Mouse (Mus musculus): Measurements from ENCODE around the gene Chpt1. TPM values are rescaled to one million over a fixed set of nuclear protein-coding genes. Genes with fewer than 3 reads are reported as not detected.
A peak's percentile ranks its signal among the peaks of the same experiment; 100 is the strongest.
"Not testable (repeated sequence)": the region's sequence is repeated elsewhere in the genome, so short reads cannot be mapped to it uniquely, and the experiment has no call there.

Gene Chpt1
- 64.8 and 74.3 TPM in 2 replicates for polyA plus RNA-seq (2015; fragmentation: Nextera tagmentation; extraction: Ambion mirVana)

DNA sequence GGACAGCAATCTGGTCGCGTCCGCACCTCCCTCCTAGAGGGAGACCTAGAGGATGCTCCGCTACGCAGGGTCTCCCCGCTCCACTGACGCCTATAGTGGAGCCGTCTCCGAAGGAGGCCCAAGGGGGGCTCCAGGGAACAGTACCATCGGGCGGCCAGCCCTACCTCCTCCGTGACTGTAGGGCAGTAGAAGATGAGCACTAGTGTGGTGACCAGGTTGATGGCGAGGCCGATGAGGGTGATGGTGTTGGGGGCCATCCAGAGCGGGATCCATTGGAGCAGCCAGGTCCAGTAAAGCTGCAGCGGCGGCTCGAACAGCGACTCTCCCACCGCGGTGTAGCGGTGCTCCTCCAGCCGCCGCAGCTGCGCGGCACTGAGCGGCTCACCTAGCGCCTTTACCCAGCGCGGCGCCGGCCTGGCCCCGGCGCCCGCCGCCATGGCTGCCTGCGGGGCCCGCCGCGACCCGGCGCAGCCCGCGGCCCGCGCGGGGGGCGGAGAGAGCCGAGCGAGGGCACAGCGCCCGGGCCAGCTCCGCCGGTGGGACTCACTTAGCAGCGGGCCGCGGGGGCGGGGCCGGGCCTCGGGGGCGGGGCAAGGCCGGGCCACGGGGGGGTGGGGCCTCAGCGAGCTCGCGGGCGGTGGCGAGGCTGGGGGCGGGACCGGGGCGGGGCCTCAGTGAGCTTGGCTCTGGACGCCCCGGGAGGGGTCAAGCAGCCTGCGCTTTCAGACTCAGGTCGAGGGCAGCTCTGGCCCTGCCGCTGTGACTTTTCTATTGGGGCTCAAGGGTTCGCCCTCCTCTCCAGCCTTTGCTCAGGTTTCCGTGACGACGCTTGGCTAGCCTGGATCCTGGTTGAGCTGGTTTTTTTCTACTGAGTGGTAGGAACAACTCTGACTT lies at the start of gene Chpt1:
Gene Chpt1 (minus strand): TSS at position 653 of the 894 bp plus-strand sequence.
- Histone ChIP-seq H3K36me3 (no peaks in the 10 kb centered on the region), H3K9ac (peak within 1 kb of the TSS; percentile 84), H3K4me2 (peak within 1 kb of the TSS; percentile 88), H3K4me1 (peaks cover 5% of the 10 kb centered on the region; the same call in 1 of the 2 replicates), H3K9me3 (no peaks in the 10 kb centered on the region), H3K4me3 (replicated peaks) (peak within 1 kb of the TSS; percentile 77), H3K27me3 (replicated peaks) (no peaks in the 10 kb centered on the region), H3K27ac (peak within 1 kb of the TSS; percentile 57)
- peak; percentile 94 for ATAC-seq (ENCODE audit: insufficient read depth, low FRiP score, low read depth)
- WGBS, result under 1% methylated on average over 67 of the region's 80 CpGs

DNA sequence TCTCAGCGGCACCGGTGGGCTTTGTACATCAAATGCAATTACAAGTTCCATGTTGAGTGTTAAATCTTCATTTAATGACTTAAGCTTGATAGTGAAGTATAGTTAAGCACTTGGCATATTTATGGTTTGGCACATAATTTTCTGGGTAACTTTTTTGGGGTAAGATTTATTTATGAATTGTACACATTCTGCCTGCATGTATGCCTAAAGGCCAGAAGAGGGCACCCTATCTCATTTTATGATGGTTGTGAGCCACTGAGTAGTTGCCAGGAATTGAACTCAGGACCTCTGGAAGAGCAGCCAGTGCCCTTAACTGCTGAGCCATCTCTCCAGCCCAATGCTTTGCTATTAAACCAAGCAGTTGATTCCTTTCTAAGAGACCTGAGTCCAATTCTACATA lies 48.9 kb upstream of the Chpt1 start:
- WGBS, result 82% methylated on average over 2 of the region's 2 CpGs
- H3K4me2 ChIP-seq, result no peak overlapping the region
- H3K36me3 ChIP-seq, result no peaks in the 10 kb centered on the region
- no peak overlapping the region for H3K4me3 ChIP-seq (replicated peaks)
- H3K27me3 ChIP-seq (replicated peaks), result no peaks in the 10 kb centered on the region
- no peaks in the 10 kb centered on the region for H3K9me3 ChIP-seq
- no peaks in the 10 kb centered on the region for H3K4me1 ChIP-seq
- H3K27ac ChIP-seq, result no peak overlapping the region
- ATAC-seq (ENCODE audit: insufficient read depth, low FRiP score, low read depth), result no peak
- H3K9ac ChIP-seq, result no peak overlapping the region

DNA sequence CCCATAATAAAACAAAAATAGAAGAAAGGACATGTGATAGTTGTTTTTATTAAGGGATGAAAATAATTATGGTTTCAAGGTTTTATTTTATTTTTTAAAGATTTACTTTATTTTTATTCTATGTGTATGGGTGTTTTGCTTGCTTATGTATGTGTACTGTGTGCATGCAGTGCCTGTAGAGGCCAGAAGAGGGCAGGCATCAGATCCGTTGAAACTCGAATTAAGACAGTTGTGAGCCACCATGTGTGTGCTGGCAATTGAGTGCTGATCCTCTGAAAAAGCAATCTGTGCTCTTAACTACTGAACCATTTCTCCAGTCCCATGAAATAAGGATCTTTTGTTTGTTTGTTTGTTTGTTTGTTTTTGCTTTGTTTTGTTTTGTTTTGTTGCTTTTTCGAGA lies 46.4 kb upstream of the Chpt1 start:
- Histone ChIP-seq H3K27me3 (replicated peaks) (no peaks in the 10 kb centered on the region), H3K4me1 (no peaks in the 10 kb centered on the region), H3K27ac (no peak overlapping the region), H3K36me3 (no peaks in the 10 kb centered on the region), H3K9me3 (no peaks in the 10 kb centered on the region), H3K4me3 (replicated peaks) (no peak overlapping the region), H3K9ac (no peak overlapping the region), H3K4me2 (no peak overlapping the region)
- 70% methylated on average over 3 of the region's 3 CpGs for WGBS
- ATAC-seq (ENCODE audit: insufficient read depth, low FRiP score, low read depth), result no peak

DNA sequence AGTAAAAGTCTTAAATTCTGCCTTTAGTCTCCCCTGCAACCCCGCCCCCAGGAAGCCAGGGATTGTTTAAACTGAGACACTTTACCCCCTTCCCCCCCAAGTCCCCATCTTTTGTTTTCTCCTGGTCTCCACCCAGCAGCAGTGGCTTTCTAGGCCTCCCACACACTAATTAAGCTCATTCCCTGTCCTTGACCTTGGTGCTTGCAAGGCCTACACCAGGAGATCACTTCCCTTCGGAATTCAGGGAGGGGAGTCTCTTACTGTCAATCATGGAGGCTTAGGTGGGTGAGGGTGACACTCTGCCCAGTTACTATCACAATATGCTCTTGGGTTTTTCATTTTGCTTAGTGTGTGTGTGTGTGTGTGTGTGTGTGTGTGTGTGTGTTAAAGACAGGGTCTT lies 43.8 kb upstream of the Chpt1 start:
- Histone ChIP-seq H3K4me1 (no peaks in the 10 kb centered on the region), H3K27ac (no peak overlapping the region), H3K27me3 (replicated peaks) (no peaks in the 10 kb centered on the region), H3K4me2 (no peak overlapping the region), H3K36me3 (no peaks in the 10 kb centered on the region), H3K9me3 (no peaks in the 10 kb centered on the region), H3K4me3 (replicated peaks) (no peak overlapping the region), H3K9ac (no peak overlapping the region)
- ATAC-seq (ENCODE audit: insufficient read depth, low FRiP score, low read depth), result no peak
- WGBS, result 38% methylated on average over 2 of the region's 2 CpGs

DNA sequence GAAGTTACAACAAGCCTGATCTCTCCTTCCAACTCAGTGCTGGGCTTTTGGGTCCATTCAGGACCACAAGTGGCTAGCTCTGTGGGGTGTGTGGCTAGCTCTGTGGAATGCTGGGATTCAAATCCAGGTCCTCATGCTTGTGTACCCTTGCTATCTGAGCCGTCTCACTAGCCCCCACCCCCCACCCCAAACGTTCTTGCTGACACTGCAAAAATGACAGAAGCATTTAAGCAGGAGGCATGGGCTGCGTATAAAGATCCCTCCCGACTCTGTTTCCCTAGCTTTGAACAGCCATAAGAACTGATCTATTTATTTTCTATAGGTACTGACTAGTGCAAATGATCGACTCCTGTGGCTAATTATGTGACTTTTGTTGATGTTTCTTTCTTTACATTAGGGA lies 26.8 kb upstream of the Chpt1 start:
- Histone ChIP-seq H3K9ac (no peak overlapping the region), H3K36me3 (no peaks in the 10 kb centered on the region), H3K27me3 (replicated peaks) (no peaks in the 10 kb centered on the region), H3K4me2 (no peak overlapping the region), H3K4me3 (replicated peaks) (no peak overlapping the region), H3K4me1 (no peaks in the 10 kb centered on the region), H3K27ac (no peak overlapping the region), H3K9me3 (no peaks in the 10 kb centered on the region)
- WGBS, result 62% methylated on average over 5 of the region's 5 CpGs
- ATAC-seq (ENCODE audit: insufficient read depth, low FRiP score, low read depth), result no peak

DNA sequence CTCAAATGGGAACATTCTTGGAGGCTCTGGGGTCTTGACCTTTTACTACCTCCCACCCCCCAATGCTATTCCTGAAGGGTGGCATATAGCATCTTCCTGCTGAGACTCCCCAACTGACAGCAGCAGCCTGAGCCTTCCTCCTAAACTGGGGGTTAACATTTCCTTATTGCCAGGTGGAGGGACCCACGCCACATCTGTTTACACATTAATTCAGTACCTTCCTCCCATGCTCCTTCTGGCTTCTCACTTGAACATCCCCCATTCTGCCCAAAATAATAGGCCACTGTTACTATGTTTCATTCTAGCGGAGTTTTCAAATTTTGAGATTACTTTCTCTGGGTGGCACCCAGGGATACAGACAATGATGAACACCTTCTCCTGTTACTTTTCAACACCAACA lies 20.1 kb upstream of the Chpt1 start:
- H3K9ac ChIP-seq, result no peak overlapping the region
- H3K9me3 ChIP-seq, result no peaks in the 10 kb centered on the region
- ATAC-seq (ENCODE audit: insufficient read depth, low FRiP score, low read depth), result no peak
- no peak overlapping the region for H3K27ac ChIP-seq
- no peak overlapping the region for H3K4me3 ChIP-seq (replicated peaks)
- H3K4me2 ChIP-seq, result no peak overlapping the region
- WGBS, result 71% methylated on average over 2 of the region's 2 CpGs
- no peaks in the 10 kb centered on the region for H3K27me3 ChIP-seq (replicated peaks)
- H3K4me1 ChIP-seq, result no peaks in the 10 kb centered on the region
- H3K36me3 ChIP-seq, result no peaks in the 10 kb centered on the region

DNA sequence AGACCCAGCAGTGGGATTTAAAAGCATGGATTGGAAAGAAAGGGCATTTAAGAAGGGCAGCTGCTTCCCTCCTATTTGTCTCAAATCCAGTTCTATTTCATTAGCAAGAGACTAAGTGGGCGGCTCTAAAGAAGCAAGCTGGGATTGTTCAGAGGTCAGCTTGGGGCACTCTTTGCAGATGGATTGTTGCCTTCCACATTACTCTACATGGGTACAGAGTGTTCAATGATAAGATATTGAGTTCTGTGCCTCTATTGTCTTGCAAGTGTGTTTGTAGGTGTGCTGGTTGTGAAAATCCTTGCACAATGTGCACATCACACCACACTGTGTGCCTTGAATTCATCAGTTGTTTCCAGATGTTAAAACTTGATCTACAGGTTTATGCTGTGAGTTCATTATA lies 19.3 kb upstream of the Chpt1 start:
- no peak overlapping the region for H3K9ac ChIP-seq
- WGBS, result 83% methylated on average over 1 of the region's 1 CpGs
- H3K4me1 ChIP-seq, result no peaks in the 10 kb centered on the region
- H3K4me3 ChIP-seq (replicated peaks), result no peak overlapping the region
- no peaks in the 10 kb centered on the region for H3K36me3 ChIP-seq
- no peak for ATAC-seq (ENCODE audit: insufficient read depth, low FRiP score, low read depth)
- H3K27me3 ChIP-seq (replicated peaks), result no peaks in the 10 kb centered on the region
- no peak overlapping the region for H3K4me2 ChIP-seq
- H3K27ac ChIP-seq, result no peak overlapping the region
- no peaks in the 10 kb centered on the region for H3K9me3 ChIP-seq

DNA sequence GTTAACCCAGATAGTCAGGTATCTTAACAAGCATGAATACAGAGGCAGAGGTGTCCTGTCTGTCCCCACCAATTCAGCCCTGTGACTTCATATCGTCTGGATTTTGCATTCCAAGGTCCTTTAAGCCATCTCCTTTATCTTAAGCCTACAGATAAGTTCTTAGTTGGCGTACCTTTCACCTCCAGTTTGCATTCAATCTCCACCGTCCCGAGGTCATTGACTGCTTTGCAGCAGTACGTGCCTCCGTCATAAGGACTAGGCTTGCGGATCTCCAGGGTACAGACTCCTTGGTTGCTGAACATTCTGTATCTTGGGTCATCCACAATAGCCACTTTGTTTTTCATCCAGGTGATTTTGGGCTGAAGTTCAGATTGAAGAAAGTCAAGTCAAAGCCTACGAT lies 18.9 kb upstream of the Chpt1 start:
- WGBS, result 75% methylated on average over 8 of the region's 8 CpGs
- H3K27ac ChIP-seq, result no peak overlapping the region

DNA sequence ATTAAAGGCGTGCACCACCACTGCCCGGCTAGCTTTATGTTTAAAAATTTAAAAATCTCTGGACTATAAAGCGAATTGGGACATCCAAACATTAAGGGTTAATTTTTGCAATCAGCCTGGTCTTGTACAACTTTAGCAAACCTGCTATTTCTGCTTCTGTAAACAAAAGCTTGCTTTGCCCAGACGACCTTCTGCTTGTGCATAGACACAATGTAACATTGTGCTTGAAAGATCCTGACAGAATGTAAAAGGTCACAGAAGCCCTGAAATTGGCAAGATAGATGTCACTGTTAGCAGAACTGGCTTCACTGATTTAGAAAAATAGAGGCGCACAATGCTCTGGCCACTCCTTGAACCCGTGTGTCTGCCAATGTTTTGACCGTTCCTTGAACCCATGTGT lies 11.2 kb upstream of the Chpt1 start:
- not testable (repeated sequence) for H3K9ac ChIP-seq; H3K9me3 ChIP-seq; H3K4me3 ChIP-seq (replicated peaks); H3K27me3 ChIP-seq (replicated peaks); H3K4me2 ChIP-seq; ATAC-seq (ENCODE audit: insufficient read depth, low FRiP score, low read depth); H3K4me1 ChIP-seq; H3K36me3 ChIP-seq; H3K27ac ChIP-seq
- WGBS, result 73% methylated on average over 7 of the region's 7 CpGs

More for the DNA sequence above, 18.9 kb upstream of the Chpt1 start:
- H3K4me2 ChIP-seq, result no peak overlapping the region
- no peaks in the 10 kb centered on the region for H3K36me3 ChIP-seq
- H3K9ac ChIP-seq, result no peak overlapping the region
- H3K9me3 ChIP-seq, result no peaks in the 10 kb centered on the region
- ATAC-seq (ENCODE audit: insufficient read depth, low FRiP score, low read depth), result no peak
- H3K4me3 ChIP-seq (replicated peaks), result no peak overlapping the region
- H3K4me1 ChIP-seq, result no peaks in the 10 kb centered on the region
- H3K27me3 ChIP-seq (replicated peaks), result no peaks in the 10 kb centered on the region

DNA sequence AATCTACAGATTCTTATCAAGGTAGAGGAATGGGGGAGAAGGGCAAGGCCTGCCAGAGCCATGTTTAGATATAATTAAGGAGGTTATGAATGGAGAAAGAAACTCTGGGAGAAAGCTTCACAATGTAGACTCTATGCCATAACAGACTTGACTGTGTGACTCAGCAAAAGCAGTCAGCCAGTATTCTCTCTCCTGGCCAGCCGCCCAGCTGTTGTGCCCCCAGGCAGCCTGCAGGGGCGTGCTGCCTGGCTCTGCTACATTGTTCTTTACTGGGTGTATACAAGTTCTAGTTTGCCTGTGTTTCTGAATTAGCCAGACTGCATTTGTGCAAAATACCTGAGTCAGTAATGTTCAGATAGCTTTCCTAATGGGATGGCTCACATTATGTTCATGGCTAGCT lies 10.6 kb upstream of the Chpt1 start:
- H3K9me3 ChIP-seq, result no peaks in the 10 kb centered on the region
- H3K9ac ChIP-seq, result no peak overlapping the region
- no peak for ATAC-seq (ENCODE audit: insufficient read depth, low FRiP score, low read depth)
- WGBS, result 61% methylated on average over 2 of the region's 2 CpGs
- H3K4me2 ChIP-seq, result no peak overlapping the region
- no peaks in the 10 kb centered on the region for H3K4me1 ChIP-seq
- no peaks in the 10 kb centered on the region for H3K27me3 ChIP-seq (replicated peaks)
- no peak overlapping the region for H3K4me3 ChIP-seq (replicated peaks)
- no peaks in the 10 kb centered on the region for H3K36me3 ChIP-seq
- H3K27ac ChIP-seq, result no peak overlapping the region

DNA sequence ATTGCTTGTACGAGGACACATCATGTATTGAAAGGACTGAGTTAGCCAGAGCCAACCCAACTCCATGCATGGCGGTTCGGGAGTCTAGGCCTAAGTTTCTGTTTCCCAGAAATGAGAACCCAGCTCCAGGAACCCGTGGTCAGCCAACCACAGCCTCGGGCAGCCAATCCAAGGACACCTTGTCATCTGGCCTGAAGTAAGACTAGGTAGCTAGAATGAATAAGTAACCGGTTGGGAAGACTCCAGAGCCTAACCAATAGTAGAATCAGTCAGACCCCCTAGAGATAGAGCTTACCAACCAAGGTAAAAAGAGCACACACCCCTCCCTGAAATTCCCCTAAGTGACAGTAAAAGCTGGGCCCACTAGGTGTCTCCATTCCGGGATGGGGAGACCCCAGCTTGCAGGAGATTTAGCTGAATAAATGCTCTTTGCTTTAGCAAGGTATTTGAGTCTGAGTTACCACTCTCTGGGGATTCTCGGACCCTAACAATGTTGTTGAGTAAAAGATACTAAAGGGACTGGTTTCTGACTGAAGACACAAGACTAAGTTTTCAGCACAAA lies 9.8 kb upstream of the Chpt1 start:
- WGBS, result 72% methylated on average over 8 of the region's 8 CpGs
- Histone ChIP-seq H3K4me3 (replicated peaks) (no peak overlapping the region), H3K27ac (no peak overlapping the region), H3K4me2 (no peak overlapping the region), H3K9ac (no peak overlapping the region), H3K36me3 (no peaks in the 10 kb centered on the region), H3K9me3 (no peaks in the 10 kb centered on the region), H3K27me3 (replicated peaks) (no peaks in the 10 kb centered on the region), H3K4me1 (no peaks in the 10 kb centered on the region)
- ATAC-seq (ENCODE audit: insufficient read depth, low FRiP score, low read depth), result no peak

DNA sequence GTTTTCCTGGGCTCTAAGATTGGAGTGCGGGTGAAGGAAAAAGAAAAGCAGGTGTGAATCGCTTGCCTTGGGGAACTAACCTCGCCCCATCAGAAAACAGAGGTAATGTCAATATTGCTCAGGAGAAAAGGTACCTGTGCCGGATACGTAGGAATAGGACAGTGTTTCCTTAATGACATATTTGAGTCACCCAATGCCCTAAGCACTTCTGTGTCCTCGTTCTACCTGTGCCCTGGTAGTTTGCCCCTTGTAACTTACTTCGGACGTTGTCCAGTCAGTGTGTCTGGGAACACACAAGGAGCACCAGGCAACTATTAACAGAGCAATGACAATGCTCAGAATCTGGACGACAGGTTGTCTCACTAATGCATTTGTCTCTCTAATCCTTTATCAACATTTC lies 7.5 kb upstream of the Chpt1 start:
- peak; percentile 47; the same call in 1 of the 2 replicates for ATAC-seq (ENCODE audit: insufficient read depth, low FRiP score, low read depth)
- H3K4me2 ChIP-seq, result no peak overlapping the region
- no peaks in the 10 kb centered on the region for H3K9me3 ChIP-seq

More for the DNA sequence above, 7.5 kb upstream of the Chpt1 start:
- Histone ChIP-seq H3K27ac (no peak overlapping the region), H3K4me1 (no peaks in the 10 kb centered on the region), H3K36me3 (no peaks in the 10 kb centered on the region), H3K9ac (no peak overlapping the region), H3K4me3 (replicated peaks) (no peak overlapping the region), H3K27me3 (replicated peaks) (no peaks in the 10 kb centered on the region)
- WGBS, result 72% methylated on average over 9 of the region's 9 CpGs
